ENCODE assay signal across 7 mouse cellular contexts in the genomic region with DNA sequence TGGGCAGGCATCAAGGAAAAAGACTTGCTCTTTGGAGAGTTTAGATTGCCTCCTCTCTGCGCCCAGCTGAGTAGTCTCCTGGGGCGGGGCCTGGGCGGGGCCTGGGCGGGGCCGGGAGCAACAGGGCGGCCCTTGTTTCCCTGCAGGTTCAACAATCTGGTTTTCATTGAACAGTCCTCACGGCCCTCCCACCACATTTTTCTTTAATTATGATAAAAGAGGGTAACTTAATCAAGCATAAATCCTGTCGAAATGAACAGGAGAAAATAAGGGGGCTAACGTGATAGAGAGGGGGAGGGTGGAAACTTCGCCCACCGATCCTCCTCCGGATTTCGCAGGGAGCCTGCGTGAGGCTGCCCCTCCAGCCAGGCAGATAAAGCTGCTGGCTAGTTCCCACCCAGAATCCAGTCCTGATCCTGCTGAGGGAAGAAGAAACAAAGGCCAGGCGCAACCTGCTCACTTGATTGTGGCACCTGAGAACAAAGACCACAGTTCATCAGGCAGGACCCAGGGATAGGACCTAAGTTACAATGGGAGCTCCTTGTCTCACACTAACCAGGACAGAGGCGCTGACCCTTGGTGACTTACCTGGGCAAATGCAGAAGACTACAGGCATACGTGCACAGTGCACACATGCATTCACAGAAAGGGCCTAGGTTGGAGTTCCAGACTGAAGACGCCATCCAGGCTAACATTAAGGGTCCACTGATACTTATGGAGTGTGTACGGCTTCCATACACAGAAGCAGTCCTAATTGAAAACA.
DNase-seq lines count a peak whose midpoint lies in the region; ATAC-seq and TF ChIP-seq lines count a peak whose summit lies in the region.

No protein-coding gene starts in this region.

- no peak for TF ChIP-seq EP300 in lung, postnatal 0 days (IDR thresholded peaks at IDR 0.05)

- no peaks in the 10 kb centered on the region for H3K36me3 ChIP-seq in lung, postnatal 0 days (ENCODE audit: insufficient read depth, low read length)
- H3K36me3 ChIP-seq in forebrain, embryonic 11.5 days (ENCODE audit: control insufficient read depth, insufficient read depth, low read length) = no peaks in the 10 kb centered on the region
- no peaks in the 10 kb centered on the region for H3K36me3 ChIP-seq in liver, embryonic 12.5 days

- H3K4me3 ChIP-seq in lung, postnatal 0 days (ENCODE audit: low read depth, low read length) = no peak overlapping the region
- peak overlapping the region; percentile 22 for H3K4me3 ChIP-seq in forebrain, embryonic 11.5 days (ENCODE audit: low read depth, low read length)
- H3K4me3 ChIP-seq in liver, embryonic 12.5 days = peak overlapping the region; percentile 23

- ATAC-seq in lung, postnatal 0 days = peak; percentile 87
- ATAC-seq in forebrain, embryonic 11.5 days (replicated peaks; ENCODE audit: low FRiP score) = peak; percentile 92
- ATAC-seq in liver, embryonic 12.5 days = no peak

- 0 out of 2 replicates have a peak, but pooled peaks cover 3% of the 10 kb centered on the region for H3K4me1 ChIP-seq in lung, postnatal 0 days (ENCODE audit: insufficient read depth, low read depth, low read length)
- H3K4me1 ChIP-seq in forebrain, embryonic 11.5 days (replicated peaks; ENCODE audit: control insufficient read depth, insufficient read depth, low read length) = peaks cover 17% of the 10 kb centered on the region; the same call in 1 of the 2 replicates
- peaks cover 10% of the 10 kb centered on the region; the same call in 1 of the 2 replicates for H3K4me1 ChIP-seq in liver, embryonic 12.5 days

- H3K27ac ChIP-seq in lung, postnatal 0 days (ENCODE audit: low read length) = no peak overlapping the region
- peak overlapping the region; percentile 41; the same call in 1 of the 2 replicates for H3K27ac ChIP-seq in forebrain, embryonic 11.5 days (ENCODE audit: low read depth, low read length)
- H3K27ac ChIP-seq in liver, embryonic 12.5 days = no peak overlapping the region

- 0 out of 2 replicates have a peak, but pooled peaks have one; percentile 25 for TF ChIP-seq CTCF in lung, postnatal 0 days (IDR thresholded peaks at IDR 0.05)

- H3K4me2 ChIP-seq in lung, postnatal 0 days (replicated peaks; ENCODE audit: low read depth, low read length) = peak overlapping the region; percentile 46
- peak overlapping the region; percentile 42 for H3K4me2 ChIP-seq in forebrain, embryonic 11.5 days (ENCODE audit: low read depth, low read length, severe bottlenecking)
- H3K4me2 ChIP-seq in liver, embryonic 12.5 days = peak overlapping the region; percentile 53

- no peaks in the 10 kb centered on the region for H3K9me3 ChIP-seq in lung, postnatal 0 days (ENCODE audit: low read length)
- no peaks in the 10 kb centered on the region for H3K9me3 ChIP-seq in forebrain, embryonic 11.5 days (ENCODE audit: control insufficient read depth, low read length)
- no peaks in the 10 kb centered on the region for H3K9me3 ChIP-seq in liver, embryonic 12.5 days (replicated peaks)

- DNase-seq in lung, postnatal 0 days (ENCODE audit: low spot score) = peak; percentile 80
- DNase-seq in lung, postnatal 10 days = no peak
- DNase-seq in forebrain, embryonic 11.5 days (ENCODE audit: low spot score) = peak; percentile 89
- DNase-seq in B cell, adult 2 months = no peak
- no peak for DNase-seq in gastrocnemius, adult 8-10 months (ENCODE audit: low spot score in 2 of 2)
- DNase-seq in left cerebral cortex, adult 8-10 months (ENCODE audit: low spot score in 2 of 2) = no peak

- no peak overlapping the region for H3K9ac ChIP-seq in lung, postnatal 0 days (replicated peaks; ENCODE audit: low read depth)
- H3K9ac ChIP-seq in forebrain, embryonic 11.5 days (ENCODE audit: low read length) = peak overlapping the region; percentile 41; the same call in 1 of the 2 replicates
- no peak overlapping the region for H3K9ac ChIP-seq in liver, embryonic 12.5 days

- H3K27me3 ChIP-seq in lung, postnatal 0 days (replicated peaks; ENCODE audit: insufficient read depth, low read length) = no peaks in the 10 kb centered on the region
- H3K27me3 ChIP-seq in forebrain, embryonic 11.5 days (ENCODE audit: control insufficient read depth, insufficient read depth, low read length) = no peaks in the 10 kb centered on the region
- no peaks in the 10 kb centered on the region for H3K27me3 ChIP-seq in liver, embryonic 12.5 days (replicated peaks)

- WGBS in lung, postnatal 0 days = 24% methylated on average over 17 of the region's 19 CpGs
- WGBS in forebrain, embryonic 11.5 days = 7% methylated on average over 19 of the region's 19 CpGs
- 16% methylated on average over 19 of the region's 19 CpGs for WGBS in liver, embryonic 12.5 days (ENCODE audit: insufficient replicate concordance)

Comparison
In these comparisons a context has a peak if more than half of its experiments do, and no peak if none do; other contexts are left out.
1. DNase-seq: peak in lung, postnatal 0 days (single experiment) and forebrain, embryonic 11.5 days (single experiment); none in lung, postnatal 10 days (single experiment), B cell, adult 2 months (0 of 2), gastrocnemius, adult 8-10 months (0 of 2) and left cerebral cortex, adult 8-10 months (0 of 2).
2. Peak in every context shown above with its lines, with median percentiles within 50 percentile points of each other: H3K4me2 ChIP-seq.